ENCODE assay signal across 7 mouse cellular contexts in the genomic region with DNA sequence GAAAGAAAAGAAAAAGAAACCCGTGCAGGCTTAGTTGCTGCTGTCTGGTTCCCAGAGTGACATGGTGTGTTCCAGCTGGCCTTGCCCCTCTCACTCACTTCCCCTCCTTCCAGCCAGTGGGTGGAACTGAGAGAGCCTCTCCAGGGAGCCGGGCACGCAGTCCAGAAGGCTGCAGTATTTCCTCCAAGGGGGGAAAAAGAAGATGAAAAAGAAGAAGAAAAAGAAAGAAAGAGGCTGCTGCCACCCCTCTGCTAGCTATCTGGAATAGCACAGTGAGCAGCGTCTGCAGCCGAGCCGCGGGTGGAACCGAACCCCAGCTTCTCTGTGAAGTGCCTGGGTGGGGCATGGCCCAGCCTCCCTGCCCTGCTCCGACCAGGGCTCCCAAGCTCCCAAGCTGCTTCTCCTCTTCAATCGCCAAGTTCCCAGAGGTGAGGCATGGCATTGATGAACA.
DNase-seq lines count a peak whose midpoint lies in the region; ATAC-seq lines count a peak whose summit lies in the region.

No protein-coding gene starts in this region.

- peaks cover 47% of the 10 kb centered on the region for H3K4me1 ChIP-seq in hindbrain, embryonic 15.5 days (replicated peaks)
- H3K4me1 ChIP-seq in midbrain, embryonic 15.5 days: peaks cover 34% of the 10 kb centered on the region

- peak; percentile 87 for ATAC-seq in common myeloid progenitor, adult 5-6 weeks (replicated peaks; ENCODE audit: low read depth, poor library complexity, severe bottlenecking)
- ATAC-seq in hindbrain, embryonic 15.5 days (ENCODE audit: low FRiP score, low read depth): peak; percentile 71
- ATAC-seq in midbrain, embryonic 15.5 days (replicated peaks): peak; percentile 72

- H3K36me3 ChIP-seq in hindbrain, embryonic 15.5 days: no peaks in the 10 kb centered on the region
- H3K36me3 ChIP-seq in midbrain, embryonic 15.5 days (replicated peaks): no peaks in the 10 kb centered on the region

- WGBS in hindbrain, embryonic 15.5 days: 1% methylated on average over 10 of the region's 10 CpGs
- 2% methylated on average over 10 of the region's 10 CpGs for WGBS in midbrain, embryonic 15.5 days

- DNase-seq in adrenal gland, adult (ENCODE audit: inconsistent age in 2 of 2, low spot score in 1 of 2): peak; percentile 64 to 86
- DNase-seq in gastrocnemius, postnatal 14 days: peak; percentile 73
- DNase-seq in liver: peak; percentile 32
- peak; percentile 29 for DNase-seq in urinary bladder, postnatal 25 days (ENCODE audit: low spot score)

- peak overlapping the region; percentile 56 for H3K4me2 ChIP-seq in hindbrain, embryonic 15.5 days
- H3K4me2 ChIP-seq in midbrain, embryonic 15.5 days: peak overlapping the region; percentile 78

- H3K27ac ChIP-seq in hindbrain, embryonic 15.5 days (replicated peaks): peak overlapping the region; percentile 74
- H3K27ac ChIP-seq in midbrain, embryonic 15.5 days: peak overlapping the region; percentile 80

- intact Hi-C loops in gastrocnemius, postnatal 14 days (cut with DNase I; ENCODE audit: low total_unique reads): no loop called here

- H3K9ac ChIP-seq in hindbrain, embryonic 15.5 days: peak overlapping the region; percentile 45
- peak overlapping the region; percentile 58 for H3K9ac ChIP-seq in midbrain, embryonic 15.5 days

- peak overlapping the region; percentile 47 for H3K4me3 ChIP-seq in hindbrain, embryonic 15.5 days
- H3K4me3 ChIP-seq in midbrain, embryonic 15.5 days: peak overlapping the region; percentile 52

- no peaks in the 10 kb centered on the region for H3K27me3 ChIP-seq in hindbrain, embryonic 15.5 days
- no peaks in the 10 kb centered on the region for H3K27me3 ChIP-seq in midbrain, embryonic 15.5 days (replicated peaks)

- H3K9me3 ChIP-seq in hindbrain, embryonic 15.5 days: no peaks in the 10 kb centered on the region
- no peaks in the 10 kb centered on the region for H3K9me3 ChIP-seq in midbrain, embryonic 15.5 days

Comparison
In these comparisons a context has a peak if more than half of its experiments do, and no peak if none do; other contexts are left out.
1. Peak in every context shown above with its lines: DNase-seq, ATAC-seq, H3K4me3 ChIP-seq and H3K27ac ChIP-seq.